Mouse (Mus musculus) ES-Bruce4 (cell line): Measurements from ENCODE around the gene Art3.

Experiments used
- CTCF ChIP-seq: IDR thresholded peaks from one replicate; pipeline ENCODE4 v1.8.1; 2011; ENCODE audit warnings: low read depth, low read length
- POLR2A ChIP-seq: IDR thresholded peaks from one replicate; pipeline ENCODE4 v1.8.1; 2011; ENCODE audit warnings: low read length; ENCODE audit not compliant: insufficient read depth

DNA sequence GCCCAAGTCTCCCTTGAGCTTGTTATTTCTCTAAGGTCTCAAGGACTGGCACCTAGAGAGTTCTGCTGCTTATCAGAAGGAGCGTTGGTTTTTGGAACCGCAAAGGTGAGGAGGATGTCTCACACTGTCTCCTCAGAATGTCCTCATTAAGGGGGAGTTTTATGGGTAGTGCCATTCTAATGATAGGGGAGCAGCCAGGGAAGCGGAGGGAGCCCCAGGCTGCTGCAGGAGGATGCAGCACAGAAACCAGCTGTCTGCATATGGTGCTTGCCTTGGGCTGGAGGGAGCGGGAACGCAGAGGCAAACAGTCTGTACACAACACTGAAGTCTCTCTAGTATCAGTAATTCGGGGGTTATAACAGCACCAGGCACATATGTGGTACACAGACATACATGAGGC is 39.3 kb downstream of the Art3 start:
- TF ChIP-seq POLR2A (no peak), CTCF (no peak)
